Mouse (Mus musculus) ES-CJ7 (cell line): ENCODE measurements around the gene Lrig2.
"Not testable (repeated sequence)": the region's sequence is repeated elsewhere in the genome, so short reads cannot be mapped to it uniquely, and the experiment has no call there.

Source experiments
- DNase-seq: peaks from one replicate; pipeline ENCODE4 v3.0.0; 2011; ENCODE audit warnings: low read depth, low spot score

The Lrig2 gene

DNA sequence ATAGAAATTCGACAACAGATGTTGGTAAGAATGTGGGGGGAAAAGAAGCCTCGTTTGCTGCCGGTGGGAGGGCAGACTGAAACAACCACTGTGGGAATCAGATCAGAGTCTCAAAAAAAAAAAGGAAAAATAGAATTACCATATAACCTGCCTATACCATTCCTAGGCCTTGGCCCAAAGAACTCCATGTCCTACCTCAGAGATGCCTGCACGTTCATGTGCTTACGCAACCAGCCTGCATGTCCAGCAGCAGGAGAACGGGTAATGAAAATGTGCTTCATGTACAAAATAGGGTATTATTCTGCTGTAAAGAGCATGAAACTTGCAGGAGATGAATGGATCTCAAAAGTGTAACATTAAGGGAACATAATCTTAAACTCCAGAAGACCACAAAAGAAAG is 79.1 kb downstream of the Lrig2 start:
- DNase-seq = no peak

DNA sequence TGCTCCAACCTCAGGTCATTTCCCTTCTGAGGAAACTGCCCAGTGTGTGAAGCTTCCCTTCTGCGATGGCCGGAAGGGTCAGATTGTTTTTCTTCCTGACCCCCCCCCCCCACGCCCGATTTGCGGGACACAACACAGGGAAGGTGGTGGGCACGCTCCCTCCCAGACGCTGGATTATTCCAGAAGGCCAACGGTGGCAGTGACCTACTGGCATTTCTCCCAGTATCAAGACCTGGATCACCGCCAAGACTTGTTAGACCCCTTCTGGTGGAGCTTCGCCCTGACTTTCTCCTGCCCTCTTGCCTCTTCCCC is 79.9 kb downstream of the Lrig2 start:
- no peak for DNase-seq

DNA sequence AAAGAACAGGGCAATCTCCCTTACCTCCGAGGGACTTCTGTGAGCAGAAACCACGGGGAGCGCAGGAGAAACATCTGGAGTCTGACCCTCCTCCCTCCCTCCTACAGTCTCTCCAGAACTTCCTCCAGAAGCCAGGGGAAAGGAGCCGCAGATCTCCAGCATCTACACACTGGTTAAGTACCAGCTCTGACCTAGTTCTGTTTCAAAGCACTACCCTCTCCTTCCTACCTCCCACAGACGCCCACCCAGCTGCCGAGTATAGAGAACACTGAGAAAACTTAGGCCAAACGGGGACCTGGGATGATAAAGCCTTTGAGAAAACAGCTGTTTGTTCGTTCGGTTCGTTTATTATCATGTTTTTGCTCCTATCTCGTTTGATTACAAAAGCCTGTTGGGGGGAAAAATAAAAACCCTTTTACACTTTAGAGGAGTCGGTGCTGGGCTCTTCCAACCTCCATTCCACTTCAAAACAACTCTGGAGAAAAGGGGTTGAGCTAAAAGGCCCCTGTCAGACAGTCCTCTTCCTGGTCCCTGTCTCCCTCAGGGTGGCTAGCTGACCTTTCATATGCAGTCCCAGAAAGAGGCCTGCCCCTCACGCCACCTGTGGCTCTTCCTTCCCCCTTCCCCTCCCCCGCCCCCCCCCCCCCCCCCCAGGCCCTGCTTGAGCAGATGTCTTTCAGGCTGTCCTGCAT is 80.4 kb downstream of the Lrig2 start:
- DNase-seq = no peak

DNA sequence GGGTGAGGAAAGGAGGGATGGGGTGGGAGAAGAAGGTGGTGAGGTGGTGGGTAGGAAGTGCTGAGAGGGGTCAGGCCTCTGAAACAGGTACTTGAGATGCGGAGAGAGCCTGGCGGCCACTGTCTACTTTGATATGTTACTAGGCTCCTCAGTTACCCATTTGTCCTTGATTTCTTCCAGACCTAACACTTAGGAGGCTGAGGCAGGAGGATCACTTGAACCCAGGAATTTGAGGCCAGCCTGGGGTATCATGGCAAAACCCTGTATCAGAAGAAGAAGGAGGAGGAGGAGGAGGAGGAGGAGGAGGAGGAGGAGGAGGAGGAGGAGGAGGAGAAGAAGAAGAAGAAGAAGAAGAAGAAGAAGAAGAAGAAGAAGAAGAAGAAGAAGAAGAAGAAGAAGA is 84.4 kb downstream of the Lrig2 start:
- DNase-seq = not testable (repeated sequence)

DNA sequence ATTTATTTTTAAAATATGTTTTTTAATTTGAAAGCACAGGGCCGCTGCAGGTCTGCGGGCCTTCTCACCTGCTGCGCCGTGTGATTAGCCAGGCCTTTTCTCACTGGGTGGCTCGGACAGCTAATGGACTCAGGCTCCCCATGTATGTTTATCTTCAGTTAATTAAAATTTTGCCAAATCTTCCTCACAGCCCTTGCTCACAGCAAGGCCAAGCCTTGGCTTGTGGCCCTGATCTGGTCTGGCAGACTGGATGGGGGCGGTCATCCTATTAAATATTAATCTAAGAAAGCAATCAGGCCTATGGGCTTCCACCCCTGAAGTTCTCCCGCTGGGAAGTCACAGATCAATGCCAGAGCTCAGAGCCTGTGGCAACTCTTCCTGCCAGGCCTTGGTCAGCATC is 87.4 kb downstream of the Lrig2 start:
- no peak for DNase-seq

DNA sequence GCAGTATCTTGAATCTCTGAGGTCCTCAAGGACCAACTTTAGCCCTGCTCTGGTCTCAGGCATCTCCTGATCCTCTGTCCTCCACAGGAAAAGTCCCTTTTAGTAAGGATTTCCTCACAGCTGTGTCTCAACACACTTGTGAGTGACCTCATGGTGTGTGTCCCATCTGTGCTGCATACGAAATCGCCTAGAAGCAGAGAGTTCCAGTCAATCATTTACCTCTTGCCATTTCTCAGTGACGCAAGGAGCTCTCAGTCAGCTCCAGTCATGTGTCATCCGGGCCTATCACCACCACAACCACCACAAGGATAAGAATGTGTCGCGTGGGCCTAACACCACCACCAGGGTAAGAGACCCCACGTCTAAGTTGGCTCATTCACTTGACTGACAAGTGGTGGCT is 90.8 kb downstream of the Lrig2 start:
- DNase-seq = no peak

DNA sequence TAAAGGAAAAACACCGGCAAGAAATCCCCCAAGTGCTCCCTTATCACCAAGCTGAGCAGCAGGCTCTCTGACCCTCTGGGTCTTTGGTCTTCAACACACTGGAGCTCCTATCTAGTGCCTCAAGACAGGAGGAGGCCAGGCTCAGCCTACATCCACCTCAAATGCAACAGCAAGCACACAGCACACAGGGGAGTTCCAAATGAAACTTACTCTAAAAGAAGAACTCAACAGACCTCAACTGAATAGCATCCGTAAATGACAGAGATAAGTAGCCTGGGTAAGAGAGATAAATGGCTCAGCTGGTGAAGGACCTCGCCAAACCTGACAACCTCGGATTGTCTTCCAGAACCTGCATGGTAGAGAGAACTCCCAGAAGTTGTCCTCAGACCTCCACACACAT is 91.7 kb downstream of the Lrig2 start:
- no peak for DNase-seq

DNA sequence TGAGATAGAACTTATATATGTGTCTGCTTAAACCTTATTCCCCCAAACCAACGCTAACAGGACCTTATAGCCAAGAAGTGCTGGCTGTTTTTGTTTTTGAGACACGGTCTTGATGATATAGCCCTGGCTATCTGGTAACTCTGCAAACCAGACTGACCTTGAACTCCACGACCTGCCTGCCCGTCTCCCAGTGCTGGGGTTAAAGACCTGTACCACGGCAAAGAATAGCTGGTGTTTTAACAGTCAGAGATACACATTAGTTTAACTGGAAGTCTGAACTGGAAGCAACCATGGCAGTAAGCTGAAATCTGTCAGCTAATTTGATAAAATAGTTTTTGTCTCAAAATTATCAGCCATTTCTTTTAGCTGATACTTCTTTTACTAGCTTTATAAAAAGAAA is 94.9 kb downstream of the Lrig2 start:
- DNase-seq = no peak

DNA sequence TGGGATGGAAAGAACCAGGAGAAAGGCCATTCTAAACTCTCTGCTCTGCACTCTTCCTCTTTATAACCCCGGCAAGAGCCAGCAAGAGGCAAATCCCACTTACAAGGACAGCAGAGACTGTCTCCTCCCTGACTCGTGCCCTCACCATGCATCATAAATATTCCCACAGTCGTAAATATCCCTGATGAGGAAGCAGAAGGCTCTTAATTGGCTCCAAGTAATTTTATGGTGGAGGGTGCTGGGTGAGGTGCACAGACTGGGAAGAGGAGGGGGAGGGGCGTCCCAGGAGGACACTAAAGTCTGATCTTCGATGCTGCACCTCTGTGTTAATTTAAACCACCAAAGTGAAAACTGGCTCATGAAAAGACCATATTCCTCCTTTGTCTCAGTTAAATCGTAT is 99.2 kb downstream of the Lrig2 start:
- no peak for DNase-seq

DNA sequence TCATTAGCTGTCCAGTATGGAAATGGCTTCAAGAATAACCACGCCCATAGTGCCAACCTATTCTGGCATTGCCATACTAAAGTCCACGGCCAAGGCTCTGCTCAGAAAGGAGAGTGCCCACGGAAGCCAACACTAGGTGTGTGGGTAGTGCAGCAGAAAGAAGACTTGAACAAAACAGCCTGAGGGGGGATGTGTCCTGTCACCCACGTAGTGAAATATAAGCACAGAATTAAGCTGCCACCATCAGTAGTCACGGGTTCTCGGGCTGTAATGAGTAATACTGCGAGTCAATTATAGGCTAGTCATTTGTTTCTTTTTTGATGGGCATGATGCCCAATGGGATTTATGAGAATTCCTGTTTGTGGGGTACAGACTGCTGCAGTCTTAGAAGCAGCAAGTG is 104.2 kb downstream of the Lrig2 start:
- no peak for DNase-seq

DNA sequence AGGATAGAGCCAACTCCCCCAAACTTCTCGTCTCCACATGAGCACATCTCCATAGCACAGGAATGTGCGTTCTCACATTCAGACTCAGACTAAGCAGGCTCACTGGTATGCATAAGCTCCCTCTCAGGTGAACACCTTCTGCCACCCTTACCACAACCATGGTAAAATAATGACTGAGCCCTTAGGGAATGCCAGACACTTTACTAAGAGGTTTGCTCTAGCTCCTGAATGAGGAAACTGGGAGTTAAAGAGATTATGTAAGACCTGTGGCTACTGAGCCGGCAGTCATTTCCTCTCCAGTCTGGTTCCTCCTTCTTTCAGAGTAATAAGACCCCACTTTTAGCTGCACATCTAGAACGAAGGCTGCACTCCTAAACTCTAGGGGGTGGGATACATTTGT is 108.1 kb downstream of the Lrig2 start:
- no peak for DNase-seq

DNA sequence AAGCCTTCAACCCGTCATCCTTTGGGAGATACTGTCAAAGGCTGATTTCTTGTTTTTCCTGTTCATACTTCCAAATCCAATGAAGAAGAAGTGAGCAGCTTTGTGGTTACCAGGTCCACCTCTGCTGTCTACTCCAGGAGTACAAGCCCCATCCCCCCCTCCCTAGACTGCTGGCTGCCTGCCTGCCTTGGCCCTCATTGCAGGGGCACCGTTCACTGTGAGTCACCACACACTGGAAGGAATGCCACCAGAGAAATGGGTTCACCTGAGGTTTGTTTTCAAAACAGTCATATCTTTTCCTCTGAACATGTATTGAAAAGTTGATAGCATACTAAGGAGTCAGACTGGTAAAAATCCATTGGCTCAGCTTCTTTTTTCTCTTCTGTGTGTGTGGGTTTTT is 110.5 kb downstream of the Lrig2 start:
- DNase-seq = no peak

DNA sequence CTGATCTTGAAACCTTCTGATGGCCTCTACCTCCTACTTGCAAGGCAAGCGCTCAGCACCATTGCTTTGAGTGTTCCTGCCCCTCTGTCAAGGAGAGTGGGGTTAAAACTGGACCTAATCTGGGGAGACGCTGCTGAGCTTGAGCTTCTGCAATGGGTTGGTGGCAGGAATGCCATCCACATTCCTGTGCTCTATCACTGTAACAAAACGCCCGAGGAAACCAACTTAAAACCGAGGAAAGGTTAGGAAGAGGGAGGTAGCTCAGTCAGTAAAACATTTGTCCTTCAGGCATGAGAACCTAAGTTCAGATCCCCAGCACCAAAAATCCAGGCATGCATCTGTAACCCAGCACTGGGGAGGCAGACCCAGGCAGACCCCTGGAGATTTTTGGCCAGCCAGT is 111.6 kb downstream of the Lrig2 start:
- DNase-seq = no peak

DNA sequence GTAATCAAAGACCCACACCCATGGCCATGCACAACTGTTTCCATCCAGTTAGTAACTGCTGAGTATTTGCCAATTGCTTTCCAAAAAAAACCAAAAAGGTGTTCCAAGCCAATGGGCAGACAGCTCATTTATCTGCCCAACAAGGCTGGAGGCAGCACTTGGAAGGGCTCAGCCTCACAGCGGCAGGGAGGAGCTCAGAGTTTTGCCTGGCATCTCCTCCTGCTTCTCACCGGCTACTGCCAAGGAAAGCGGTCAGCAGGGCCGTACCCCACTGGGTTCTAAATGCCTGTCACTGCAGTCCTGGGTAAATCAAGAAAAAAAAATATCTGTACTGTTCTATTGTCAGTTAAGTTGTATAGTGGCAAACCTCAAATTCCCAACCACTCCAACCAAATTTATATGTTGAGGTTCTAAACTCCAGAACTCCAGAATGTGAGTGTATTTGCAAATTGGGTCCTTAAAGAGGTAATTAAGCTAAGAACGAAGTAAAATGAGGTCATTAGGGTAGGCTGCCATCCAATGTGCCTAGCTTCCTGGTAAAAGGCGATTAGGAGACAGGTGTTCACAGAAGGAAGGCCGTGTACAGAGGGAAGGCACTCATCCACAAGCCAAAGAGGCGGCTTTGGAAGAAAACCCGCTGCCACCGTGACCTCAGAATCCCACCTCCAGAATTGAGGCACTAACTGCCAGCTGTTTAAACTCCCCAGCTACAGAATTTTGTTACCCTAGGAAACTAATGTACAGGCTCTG is 112.2 kb downstream of the Lrig2 start:
- DNase-seq = no peak

DNA sequence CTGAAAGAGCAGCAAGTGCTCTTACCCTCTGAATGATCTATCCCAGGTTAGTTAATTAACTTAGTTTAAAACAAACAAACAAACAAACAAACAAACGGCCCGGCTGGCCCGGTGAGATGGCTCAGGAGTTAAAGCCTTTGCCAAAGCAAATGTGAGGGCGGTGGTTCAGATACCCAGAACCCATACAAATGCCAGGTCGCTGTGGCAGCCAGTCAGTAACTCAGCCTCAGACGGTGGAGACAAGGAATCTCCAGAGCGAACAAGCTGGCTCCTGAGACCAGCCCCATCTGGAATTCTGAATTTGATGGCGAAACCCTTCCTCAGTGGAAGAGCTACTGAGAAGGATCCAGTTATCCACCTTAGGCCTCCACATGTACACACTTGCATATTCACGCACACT is 114.4 kb downstream of the Lrig2 start:
- DNase-seq = no peak

DNA sequence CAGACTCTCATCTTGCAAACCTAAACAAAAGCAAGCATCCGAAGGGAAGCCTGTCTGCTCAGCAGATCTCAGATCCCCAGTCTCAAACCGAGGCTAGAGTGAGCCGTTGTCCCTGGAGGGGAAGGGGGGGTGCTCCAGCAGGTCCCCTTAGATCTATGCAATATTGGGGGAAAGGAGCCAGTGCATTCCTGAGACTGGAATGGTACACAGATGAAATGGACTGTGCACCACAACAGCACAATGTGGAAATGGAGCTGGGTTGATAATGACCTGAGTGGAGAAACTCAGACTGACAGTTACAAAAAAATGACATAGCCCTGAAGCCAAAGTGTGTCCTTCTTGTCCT is 115.0 kb downstream of the Lrig2 start:
- DNase-seq = no peak

DNA sequence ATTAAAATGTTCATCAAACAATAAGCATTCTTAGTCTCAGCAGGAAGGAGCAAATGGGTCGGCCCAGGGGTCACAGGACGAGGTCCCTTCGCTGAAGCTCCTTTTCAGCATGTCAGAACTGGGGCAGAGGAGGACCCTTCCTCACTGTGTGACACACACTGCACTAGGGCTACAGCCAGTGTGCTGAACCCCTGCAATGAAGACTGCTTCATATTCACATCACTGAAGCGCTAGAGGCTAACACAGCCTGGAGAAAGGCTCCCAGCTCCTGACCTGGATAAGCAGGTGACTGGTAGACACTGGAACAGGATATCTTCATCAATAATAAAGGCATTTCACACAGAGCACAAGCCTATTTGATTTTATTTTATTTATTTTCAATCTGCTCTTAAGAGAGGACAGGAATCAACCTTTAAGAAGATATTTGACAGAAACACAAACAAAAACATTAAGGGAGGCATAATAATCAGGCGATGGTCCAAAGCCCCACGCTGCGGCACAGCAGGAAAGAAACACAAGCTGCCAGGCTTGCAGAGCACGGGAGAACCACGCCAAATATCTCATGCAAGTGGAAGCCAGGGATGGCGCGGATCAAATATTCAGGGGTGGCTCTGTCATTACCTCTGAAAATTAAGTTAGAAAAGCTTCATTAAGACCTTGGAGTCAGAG is 115.5 kb downstream of the Lrig2 start:
- no peak for DNase-seq

DNA sequence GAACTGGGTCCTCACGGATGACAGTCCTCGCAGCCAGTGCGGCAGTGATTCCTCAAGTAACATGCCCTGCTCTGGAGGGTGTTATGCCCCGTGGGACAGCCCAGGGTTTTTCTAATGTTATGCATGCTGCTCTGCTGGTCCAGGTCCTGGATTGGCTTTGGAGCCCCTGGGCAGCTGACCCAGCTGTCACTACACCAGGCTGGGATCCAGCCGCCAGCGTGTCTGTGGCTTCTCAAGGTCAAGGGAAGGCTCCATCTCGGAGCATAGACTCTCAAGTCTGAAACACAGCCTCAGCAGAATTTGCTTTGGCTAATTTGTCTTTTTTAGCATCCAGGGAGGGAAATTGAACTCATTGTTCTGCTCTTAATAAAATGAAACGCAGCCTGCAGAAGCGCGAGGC is 121.6 kb downstream of the Lrig2 start:
- DNase-seq = no peak

DNA sequence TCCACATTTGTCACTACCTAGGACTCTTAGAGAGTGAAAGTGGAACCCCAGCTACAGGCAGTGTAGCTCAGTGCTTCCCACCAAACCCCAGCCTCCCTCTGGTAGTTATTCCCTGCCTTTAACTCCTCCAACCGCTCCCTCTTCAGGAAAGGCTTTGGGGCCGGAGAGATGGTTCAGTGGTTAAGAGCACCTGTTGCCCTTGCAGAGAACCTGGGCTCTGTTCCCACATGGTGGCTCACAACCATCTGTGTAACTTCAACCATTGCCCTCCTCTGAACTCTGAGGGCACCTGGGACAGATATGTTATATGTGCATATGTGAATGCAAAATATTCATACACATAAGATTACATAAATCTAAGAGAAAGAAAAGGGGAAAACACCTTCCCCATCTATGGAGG is 122.3 kb downstream of the Lrig2 start:
- DNase-seq = no peak

DNA sequence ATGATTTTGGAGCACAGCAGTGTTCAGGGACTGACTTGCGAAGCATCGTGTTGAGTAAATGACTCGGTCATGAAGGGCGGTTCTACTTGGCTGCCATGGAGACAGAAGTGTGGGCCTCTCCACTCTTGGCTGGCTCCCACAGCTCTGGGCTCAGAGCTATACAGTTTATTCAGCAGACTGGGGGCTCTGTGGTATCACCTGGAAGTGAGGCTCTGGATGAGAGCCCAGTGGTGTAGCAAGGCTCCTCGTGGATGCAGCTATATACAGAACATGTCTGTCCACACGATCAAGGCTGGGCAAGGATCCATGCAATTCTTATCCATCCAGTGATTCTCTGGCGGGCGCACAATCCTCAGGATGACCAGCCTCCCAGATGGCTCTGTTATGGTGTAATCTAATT is 126.1 kb downstream of the Lrig2 start:
- DNase-seq = no peak

DNA sequence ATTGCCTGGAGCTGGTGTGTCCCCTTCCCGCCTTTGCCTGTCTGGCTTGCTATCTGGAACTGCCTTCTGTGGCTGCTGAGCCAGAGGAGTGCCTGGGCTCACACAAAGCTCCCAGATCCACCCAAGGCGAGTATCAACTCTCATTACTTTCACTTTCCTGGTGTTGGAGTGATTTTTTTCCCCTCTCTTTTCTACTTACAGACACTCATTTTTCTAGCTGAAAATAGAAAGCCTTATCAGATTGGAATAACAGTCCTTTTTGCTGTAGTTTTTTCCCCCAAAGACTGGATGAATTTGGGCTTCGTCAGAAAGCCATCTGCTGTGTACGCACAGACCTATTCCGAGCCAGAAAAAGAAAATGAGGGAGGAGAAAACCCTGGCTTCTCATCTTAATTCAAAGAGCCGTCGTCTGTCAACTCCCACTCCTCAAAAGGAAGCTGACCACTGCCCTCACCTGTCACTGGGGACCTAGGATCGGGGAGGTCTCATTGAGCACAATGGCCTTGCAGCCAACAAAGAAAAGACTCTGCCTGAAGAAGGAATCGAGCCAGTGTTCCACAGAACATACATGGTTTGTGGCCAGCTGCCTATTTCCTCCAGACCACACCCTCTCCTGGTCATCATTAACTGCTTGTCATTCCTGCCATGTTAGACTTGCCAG is 127.9 kb downstream of the Lrig2 start:
- DNase-seq = no peak

DNA sequence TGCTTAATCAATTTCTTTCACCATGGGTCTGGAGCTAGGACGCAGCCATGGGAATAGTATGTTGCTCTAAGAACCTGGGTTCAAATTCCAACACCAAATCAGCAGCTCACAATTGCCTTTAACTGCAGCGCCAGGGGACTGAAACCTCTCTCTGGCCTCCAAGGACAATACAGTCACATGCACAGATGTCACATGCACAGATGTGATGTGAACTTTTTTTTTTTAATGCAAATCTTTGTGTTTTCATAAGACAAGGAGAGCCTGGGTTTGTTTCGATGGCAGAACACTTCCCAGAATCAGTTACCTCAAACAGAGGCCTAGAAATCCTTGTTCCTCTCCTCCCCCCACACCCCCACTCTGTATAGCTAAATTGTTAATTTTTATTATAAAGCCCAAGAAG is 133.5 kb downstream of the Lrig2 start:
- no peak for DNase-seq

DNA sequence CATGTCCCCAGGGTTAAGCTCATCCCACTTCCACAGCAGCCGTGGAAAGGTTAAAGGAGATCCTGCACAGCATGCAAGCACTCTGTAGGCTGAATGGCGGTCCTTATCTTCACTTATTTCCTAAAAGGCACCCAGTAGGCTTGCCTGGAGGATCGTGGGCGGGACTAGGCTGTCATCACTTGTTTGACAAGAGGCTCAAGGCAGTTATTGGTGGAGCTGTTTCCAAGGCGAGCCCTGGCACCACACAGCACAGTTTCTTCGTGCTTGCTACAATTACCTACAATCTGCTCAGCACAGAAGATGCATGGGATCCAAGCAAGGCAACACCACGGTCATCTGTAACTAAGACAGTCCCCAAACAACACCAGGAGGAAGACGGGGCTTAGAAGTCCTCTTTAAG is 137.8 kb downstream of the Lrig2 start:
- no peak for DNase-seq
